In genomic region chr19:6531011-6531631, GRCm38 (mm10) we compare ENCODE assay signal across 9 mouse cellular contexts. TPM values are rescaled to one million over a fixed set of nuclear protein-coding genes. Genes with fewer than 3 reads are reported as not detected.
DNase-seq lines count a peak whose midpoint lies in the region; ATAC-seq lines count a peak whose summit lies in the region.
"Had no signal": no experiment of that assay in that cellular context is flagged by ENCODE, and none has a peak within 500 bp of the region (broad histone marks: within the 10 kb centered on the region; RNA-seq: fewer than 3 reads in every experiment).

No protein-coding gene starts in this region.

- H3K4me1 ChIP-seq in embryonic facial prominence, embryonic 12.5 days = peaks cover 27% of the 10 kb centered on the region
- H3K4me1 ChIP-seq in liver, embryonic 11.5 days (replicated peaks; ENCODE audit: control insufficient read depth, insufficient read depth, low read length) = no peaks in the 10 kb centered on the region; the same call in 1 of the 2 replicates
- peaks cover 72% of the 10 kb centered on the region for H3K4me1 ChIP-seq in neural tube, embryonic 13.5 days (replicated peaks)

- H3K36me3 ChIP-seq in embryonic facial prominence, embryonic 12.5 days = no peaks in the 10 kb centered on the region
- no peaks in the 10 kb centered on the region for H3K36me3 ChIP-seq in liver, embryonic 11.5 days (ENCODE audit: control insufficient read depth, insufficient read depth, low read length)
- H3K36me3 ChIP-seq in neural tube, embryonic 13.5 days = peaks cover 18% of the 10 kb centered on the region

- peaks cover 54% of the 10 kb centered on the region for H3K27me3 ChIP-seq in embryonic facial prominence, embryonic 12.5 days
- peaks cover 60% of the 10 kb centered on the region for H3K27me3 ChIP-seq in liver, embryonic 11.5 days (replicated peaks; ENCODE audit: control insufficient read depth, insufficient read depth, low read length)
- H3K27me3 ChIP-seq in neural tube, embryonic 13.5 days = no peaks in the 10 kb centered on the region

- WGBS in embryonic facial prominence, embryonic 12.5 days = 1% methylated on average over 56 of the region's 56 CpGs
- 3% methylated on average over 56 of the region's 56 CpGs for WGBS in liver, embryonic 11.5 days
- WGBS in neural tube, embryonic 13.5 days = under 1% methylated on average over 56 of the region's 56 CpGs

- DNase-seq in ovary, postnatal 36 days (ENCODE audit: low spot score) = peak; percentile 38
- DNase-seq in ovary, postnatal 14 days (ENCODE audit: low spot score) = no peak
- peak; percentile 51 for DNase-seq in heart, postnatal 4 days
- no peak for DNase-seq in liver, embryonic 11.5 days (ENCODE audit: low spot score)
- no peak for DNase-seq in right cerebral cortex, postnatal 25 days
- no peak for DNase-seq in spleen, postnatal 14 days (ENCODE audit: low spot score in 2 of 2)

- H3K27ac ChIP-seq in embryonic facial prominence, embryonic 12.5 days = no peak overlapping the region
- no peak overlapping the region for H3K27ac ChIP-seq in liver, embryonic 11.5 days (ENCODE audit: low read depth, low read length)
- H3K27ac ChIP-seq in neural tube, embryonic 13.5 days (replicated peaks) = peak overlapping the region; percentile 94
- H3K27ac ChIP-seq: macrophage had no signal

- peak overlapping the region; percentile 73 for H3K4me2 ChIP-seq in embryonic facial prominence, embryonic 12.5 days (replicated peaks)
- peak overlapping the region; percentile 73 for H3K4me2 ChIP-seq in liver, embryonic 11.5 days
- peak overlapping the region; percentile 71 for H3K4me2 ChIP-seq in neural tube, embryonic 13.5 days

- ATAC-seq in embryonic facial prominence, embryonic 12.5 days (ENCODE audit: insufficient number of reproducible peaks, insufficient read depth, low FRiP score, low TSS enrichment) = no peak
- no peak for ATAC-seq in liver, embryonic 11.5 days (replicated peaks; ENCODE audit: low FRiP score)
- no peak for ATAC-seq in neural tube, embryonic 13.5 days (ENCODE audit: low read depth)

- H3K9ac ChIP-seq in embryonic facial prominence, embryonic 12.5 days = peak overlapping the region; percentile 60
- peak overlapping the region; percentile 26 for H3K9ac ChIP-seq in liver, embryonic 11.5 days (ENCODE audit: low read depth, low read length)
- peak overlapping the region; percentile 87 for H3K9ac ChIP-seq in neural tube, embryonic 13.5 days

- H3K4me3 ChIP-seq in embryonic facial prominence, embryonic 12.5 days = peak overlapping the region; percentile 42
- H3K4me3 ChIP-seq in liver, embryonic 11.5 days (ENCODE audit: low read depth, low read length) = peak overlapping the region; percentile 42
- peak overlapping the region; percentile 46 for H3K4me3 ChIP-seq in neural tube, embryonic 13.5 days

- H3K9me3 ChIP-seq in embryonic facial prominence, embryonic 12.5 days = no peaks in the 10 kb centered on the region
- H3K9me3 ChIP-seq in liver, embryonic 11.5 days (ENCODE audit: control insufficient read depth, low read length) = no peaks in the 10 kb centered on the region
- no peaks in the 10 kb centered on the region for H3K9me3 ChIP-seq in neural tube, embryonic 13.5 days

RNA-seq across cellular contexts. Expression of gene Slc22a12, which starts 11.7 kb away (rescaled TPM):
- polyA plus RNA-seq in embryonic facial prominence, embryonic 12.5 days (2016; fragmentation: Nextera tagmentation; extraction: Ambion mirVana) = not detected in 2 replicates
- not detected for total RNA-seq in heart, postnatal 4 days (2021)
- not detected in 2 replicates for polyA plus RNA-seq in liver, embryonic 11.5 days (2014; fragmentation: Nextera tagmentation; extraction: Ambion mirVana)
- polyA plus RNA-seq in neural tube, embryonic 13.5 days (2015; fragmentation: Nextera tagmentation; extraction: Ambion mirVana) = not detected in 2 replicates
- polyA plus RNA-seq: macrophage had no signal

Comparison
In these comparisons a context has a peak if more than half of its experiments do, and no peak if none do; other contexts are left out.
1. DNase-seq: peak in ovary, postnatal 36 days (single experiment) and heart, postnatal 4 days (single experiment); none in ovary, postnatal 14 days (single experiment), liver, embryonic 11.5 days (single experiment), right cerebral cortex, postnatal 25 days (single experiment) and spleen, postnatal 14 days (0 of 2).
2. H3K9ac ChIP-seq: peak in every context shown above with its lines; median percentile 87 in neural tube, embryonic 13.5 days; 60 in embryonic facial prominence, embryonic 12.5 days; 26 in liver, embryonic 11.5 days.
3. Peak in every context shown above with its lines, with median percentiles within 50 percentile points of each other: H3K4me2 ChIP-seq and H3K4me3 ChIP-seq.